Comparison of ENCODE assay signal across 10 mouse cellular contexts in the genomic region with DNA sequence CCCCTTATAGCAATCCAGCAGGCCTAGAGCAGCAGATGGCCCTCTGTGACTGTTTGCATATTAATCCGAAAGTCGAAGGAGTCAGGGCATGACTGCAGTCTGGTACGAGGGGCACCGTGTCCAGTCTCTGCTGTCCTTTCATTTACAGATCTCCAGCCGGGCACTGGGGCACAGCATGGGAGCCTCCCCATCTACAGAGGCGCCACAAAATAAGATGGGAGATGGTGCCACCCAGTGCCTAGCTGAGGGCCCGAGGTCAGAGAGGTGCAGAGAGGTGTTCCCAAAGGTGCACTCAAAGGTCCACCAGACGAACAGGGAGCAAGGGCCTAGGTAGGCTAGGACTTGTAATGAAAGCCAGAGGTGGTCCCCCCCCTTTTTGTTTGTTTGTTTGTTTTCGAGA. TPM values are rescaled to one million over a fixed set of nuclear protein-coding genes. Genes with fewer than 3 reads are reported as not detected.
DNase-seq lines count a peak whose midpoint lies in the region; ATAC-seq and TF ChIP-seq lines count a peak whose summit lies in the region.
"Had no signal": no experiment of that assay in that cellular context is flagged by ENCODE, and none has a peak within 500 bp of the region (broad histone marks: within the 10 kb centered on the region; RNA-seq: fewer than 3 reads in every experiment).

No protein-coding gene starts in this region.

- peaks cover 58% of the 10 kb centered on the region for H3K4me1 ChIP-seq in kidney, postnatal 0 days (replicated peaks; ENCODE audit: insufficient read depth, low read length)
- peaks cover 41% of the 10 kb centered on the region for H3K4me1 ChIP-seq in intestine, embryonic 16.5 days (ENCODE audit: control insufficient read depth, insufficient read depth, low read length)

- peak overlapping the region; percentile 72 for H3K27ac ChIP-seq in kidney, postnatal 0 days
- H3K27ac ChIP-seq in intestine, embryonic 16.5 days (ENCODE audit: low read length), result 0 out of 2 replicates have a peak overlapping the region, but pooled peaks have one; percentile 61

- no peak for ATAC-seq in kidney, postnatal 0 days (replicated peaks; ENCODE audit: low FRiP score, low read depth)
- ATAC-seq in intestine, embryonic 16.5 days, result no peak
- ATAC-seq: Patski had no signal

- H3K4me3 ChIP-seq in kidney, postnatal 0 days (replicated peaks; ENCODE audit: low read depth, low read length), result no peak overlapping the region
- no peak overlapping the region for H3K4me3 ChIP-seq in intestine, embryonic 16.5 days (ENCODE audit: low read length)
- H3K4me3 ChIP-seq: limb, embryonic 15.5 days had no signal

- no peak for TF ChIP-seq CTCF in kidney, postnatal 0 days (IDR thresholded peaks at IDR 0.05; ENCODE audit: low read depth)

- no peak for DNase-seq in kidney, postnatal 0 days (ENCODE audit: low spot score)
- no peak for DNase-seq in kidney, adult 8-10 months
- peak; percentile 39 for DNase-seq in thymus, postnatal 14 days
- DNase-seq in thymus, postnatal 0 days (ENCODE audit: low spot score), result no peak
- peak; percentile 46 for DNase-seq in thymus, postnatal 4 days
- no peak for DNase-seq in cerebellum, adult 9-10 months
- DNase-seq in spleen, postnatal 10 days (ENCODE audit: low spot score in 2 of 2), result no peak

- H3K4me2 ChIP-seq in kidney, postnatal 0 days (ENCODE audit: low read length), result no peak overlapping the region
- no peak overlapping the region for H3K4me2 ChIP-seq in intestine, embryonic 16.5 days (ENCODE audit: low read depth, low read length)
- H3K4me2 ChIP-seq: limb, embryonic 15.5 days had no signal

- 73% methylated on average over 9 of the region's 9 CpGs for WGBS in kidney, postnatal 0 days
- 72% methylated on average over 9 of the region's 9 CpGs for WGBS in intestine, embryonic 16.5 days

- no peak overlapping the region for H3K9ac ChIP-seq in kidney, postnatal 0 days (ENCODE audit: low read depth, low read length)
- H3K9ac ChIP-seq in intestine, embryonic 16.5 days (ENCODE audit: low read depth, low read length), result no peak overlapping the region
- H3K9ac ChIP-seq: limb, embryonic 15.5 days had no signal

- no peaks in the 10 kb centered on the region for H3K36me3 ChIP-seq in kidney, postnatal 0 days (ENCODE audit: insufficient read depth, low read length)
- H3K36me3 ChIP-seq in intestine, embryonic 16.5 days (ENCODE audit: control insufficient read depth, insufficient read depth, low read length), result no peaks in the 10 kb centered on the region
- H3K36me3 ChIP-seq: limb, embryonic 15.5 days had no signal

- H3K9me3 ChIP-seq in kidney, postnatal 0 days (replicated peaks; ENCODE audit: low read length), result no peaks in the 10 kb centered on the region
- no peaks in the 10 kb centered on the region for H3K9me3 ChIP-seq in intestine, embryonic 16.5 days (ENCODE audit: control insufficient read depth, low read length)
- H3K9me3 ChIP-seq: limb, embryonic 15.5 days had no signal

- no peaks in the 10 kb centered on the region for H3K27me3 ChIP-seq in kidney, postnatal 0 days (ENCODE audit: insufficient read depth, low read length)
- no peaks in the 10 kb centered on the region for H3K27me3 ChIP-seq in intestine, embryonic 16.5 days (replicated peaks; ENCODE audit: control insufficient read depth, insufficient read depth, low read length)
- H3K27me3 ChIP-seq: limb, embryonic 15.5 days; Patski had no signal

RNA-seq across cellular contexts. Expression of a gene that starts 5.7 kb away (rescaled TPM):
- 7.6 and 7.8 TPM in 2 replicates for polyA plus RNA-seq in kidney, postnatal 0 days (2015; fragmentation: Nextera tagmentation; extraction: Ambion mirVana)
- 5.5 and 7.4 TPM in 2 replicates for polyA plus RNA-seq in thymus, postnatal 0 days (2015; fragmentation: Nextera tagmentation; extraction: Ambion mirVana)
- 2.3 and 2.5 TPM in 2 replicates for polyA plus RNA-seq in intestine, embryonic 16.5 days (2015; fragmentation: Nextera tagmentation; extraction: Ambion mirVana)

RNA-seq across cellular contexts. Expression of a gene that starts 21.8 kb away (rescaled TPM):
- 1.2 and 1.5 TPM in 2 replicates for polyA plus RNA-seq in kidney, postnatal 0 days (2015; fragmentation: Nextera tagmentation; extraction: Ambion mirVana)
- 0.54 and 0.79 TPM in 2 replicates for polyA plus RNA-seq in thymus, postnatal 0 days (2015; fragmentation: Nextera tagmentation; extraction: Ambion mirVana)
- 0.87 and 1.0 TPM in 2 replicates for polyA plus RNA-seq in intestine, embryonic 16.5 days (2015; fragmentation: Nextera tagmentation; extraction: Ambion mirVana)

RNA-seq across cellular contexts. Expression of a gene that starts 30.8 kb away (rescaled TPM):
- polyA plus RNA-seq in kidney, postnatal 0 days (2015; fragmentation: Nextera tagmentation; extraction: Ambion mirVana), result not detected in 2 replicates
- polyA plus RNA-seq in thymus, postnatal 0 days (2015; fragmentation: Nextera tagmentation; extraction: Ambion mirVana), result not detected in 2 replicates
- 33.9 and 44.0 TPM in 2 replicates for polyA plus RNA-seq in intestine, embryonic 16.5 days (2015; fragmentation: Nextera tagmentation; extraction: Ambion mirVana)
- polyA plus RNA-seq: Patski had no signal

RNA-seq across cellular contexts. Expression of a gene that starts 32.0 kb away (rescaled TPM):
- 116 TPM in 2 replicates for polyA plus RNA-seq in kidney, postnatal 0 days (2015; fragmentation: Nextera tagmentation; extraction: Ambion mirVana)
- 110 and 112 TPM in 2 replicates for polyA plus RNA-seq in thymus, postnatal 0 days (2015; fragmentation: Nextera tagmentation; extraction: Ambion mirVana)
- 183 and 195 TPM in 2 replicates for polyA plus RNA-seq in intestine, embryonic 16.5 days (2015; fragmentation: Nextera tagmentation; extraction: Ambion mirVana)

RNA-seq across cellular contexts. Expression of a gene that starts 39.7 kb away (rescaled TPM):
- polyA plus RNA-seq in kidney, postnatal 0 days (2015; fragmentation: Nextera tagmentation; extraction: Ambion mirVana), result 11.3 and 11.9 TPM in 2 replicates
- polyA plus RNA-seq in thymus, postnatal 0 days (2015; fragmentation: Nextera tagmentation; extraction: Ambion mirVana), result 5.2 and 6.1 TPM in 2 replicates
- polyA plus RNA-seq in intestine, embryonic 16.5 days (2015; fragmentation: Nextera tagmentation; extraction: Ambion mirVana), result 1.1 and 1.5 TPM in 2 replicates

Comparison
In these comparisons a context has a peak if more than half of its experiments do, and no peak if none do; other contexts are left out.
1. DNase-seq: peak in thymus, postnatal 14 days (single experiment) and thymus, postnatal 4 days (single experiment); none in kidney, postnatal 0 days (single experiment), kidney, adult 8-10 months (0 of 2), thymus, postnatal 0 days (single experiment), cerebellum, adult 9-10 months (single experiment) and spleen, postnatal 10 days (0 of 2).
2. RNA of a gene that starts 30.8 kb away (polyA plus RNA-seq): 33.9 to 44.0 TPM in intestine, embryonic 16.5 days; not detected in kidney, postnatal 0 days and not detected in thymus, postnatal 0 days; every median in the first group is over 10 times any median in the second.